Mouse (Mus musculus): ENCODE results near the gene Diaph2. TPM values are rescaled to one million over a fixed set of nuclear protein-coding genes. Genes with fewer than 3 reads are reported as not detected.

Diaph2 gene
- polyA plus RNA-seq, 1 experiment = not detected

DNA sequence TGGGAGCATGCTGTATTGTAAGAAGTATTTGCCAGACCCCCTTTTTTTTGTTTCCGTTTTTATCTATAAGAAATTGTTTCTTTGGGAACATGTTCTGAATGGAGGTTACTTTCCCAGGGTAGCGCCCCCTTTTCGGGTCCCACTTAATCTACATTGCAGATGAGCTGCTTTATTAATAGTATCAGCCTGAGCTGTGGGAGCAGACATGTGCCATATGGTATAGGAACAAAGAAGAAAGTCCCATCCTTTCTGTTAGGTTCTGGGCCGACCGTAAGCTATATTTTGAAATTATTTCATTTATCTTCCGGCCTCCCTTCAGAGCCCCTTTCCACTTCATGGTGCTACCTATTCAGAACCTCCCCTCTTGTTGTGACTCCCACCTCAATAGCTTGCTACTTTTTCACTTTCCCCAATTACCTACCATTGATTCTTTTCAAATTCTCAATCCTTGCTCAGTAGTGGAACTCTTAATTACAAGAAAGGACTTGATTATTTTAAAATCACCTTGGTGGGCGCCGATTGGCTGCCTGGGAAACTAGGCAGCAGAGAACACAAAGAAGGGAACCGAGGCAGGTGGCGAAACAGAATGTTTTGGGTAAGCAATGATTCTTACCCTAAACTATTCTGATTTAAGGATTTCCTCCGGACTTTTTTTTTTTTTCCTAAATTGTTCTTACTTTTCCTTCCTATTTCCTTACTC, 24.2 kb downstream of the Diaph2 start:
- no peak for TF ChIP-seq GATA1 (IDR thresholded peaks at IDR 0.05; ENCODE audit: low read length)

GRCm38 (mm10) chrX:129774478-129774877, 24.9 kb downstream of the Diaph2 start:
- no peak for TF ChIP-seq GATA1 (IDR thresholded peaks at IDR 0.05; ENCODE audit: low read length)

DNA sequence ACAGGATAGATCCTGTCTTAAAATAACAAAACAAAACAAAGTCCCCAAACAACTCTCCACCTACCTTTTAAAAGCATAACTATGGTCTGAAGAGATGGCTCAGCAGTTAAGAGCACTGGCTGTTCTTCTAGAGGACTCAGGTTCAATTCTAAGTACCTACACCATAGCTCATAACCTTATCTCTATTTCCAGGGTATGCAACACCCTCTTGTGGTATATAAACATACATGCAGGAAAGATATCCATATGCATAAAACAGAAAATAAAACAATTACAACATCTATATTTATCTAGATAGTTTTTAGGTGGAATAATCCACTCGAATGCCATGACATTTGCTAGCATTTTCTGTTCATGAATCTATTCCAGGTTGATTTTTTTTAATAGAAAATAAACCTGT, 27.2 kb downstream of the Diaph2 start:
- no peak for TF ChIP-seq GATA1 (IDR thresholded peaks at IDR 0.05; ENCODE audit: low read length)

GRCm38 (mm10) chrX:129777404-129777962, 27.9 kb downstream of the Diaph2 start:
- no peak for TF ChIP-seq GATA1 (IDR thresholded peaks at IDR 0.05; ENCODE audit: low read length)

- TF ChIP-seq GATA1 (IDR thresholded peaks at IDR 0.05; ENCODE audit: low read length) = no peak
Measured at GRCm38 (mm10) chrX:129781844-129782243, 32.3 kb downstream of the Diaph2 start.

- no peak for TF ChIP-seq GATA1 (IDR thresholded peaks at IDR 0.05; ENCODE audit: low read length)
Measured at GRCm38 (mm10) chrX:129784062-129784461, 34.5 kb downstream of the Diaph2 start.

DNA sequence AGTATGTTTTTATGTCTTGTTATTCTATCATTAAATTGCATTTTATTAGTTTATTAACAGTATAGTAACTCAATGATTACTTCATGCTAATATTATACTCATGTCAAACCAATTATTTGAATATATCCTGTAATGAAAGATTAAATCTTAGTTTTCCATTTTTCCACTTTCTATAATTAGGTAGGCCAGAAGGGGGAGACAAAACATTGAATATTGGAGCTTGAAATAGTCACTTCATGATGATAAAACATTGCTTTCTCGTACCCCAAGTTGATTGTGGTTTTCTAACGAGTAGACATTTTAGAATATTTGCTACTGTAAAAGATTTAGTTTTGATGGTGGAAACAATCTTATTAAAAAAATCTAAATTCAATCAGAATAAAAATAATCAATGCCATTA, 82.4 kb downstream of the Diaph2 start:
- no peak for TF ChIP-seq GATA1 (IDR thresholded peaks at IDR 0.05; ENCODE audit: low read length)

DNA sequence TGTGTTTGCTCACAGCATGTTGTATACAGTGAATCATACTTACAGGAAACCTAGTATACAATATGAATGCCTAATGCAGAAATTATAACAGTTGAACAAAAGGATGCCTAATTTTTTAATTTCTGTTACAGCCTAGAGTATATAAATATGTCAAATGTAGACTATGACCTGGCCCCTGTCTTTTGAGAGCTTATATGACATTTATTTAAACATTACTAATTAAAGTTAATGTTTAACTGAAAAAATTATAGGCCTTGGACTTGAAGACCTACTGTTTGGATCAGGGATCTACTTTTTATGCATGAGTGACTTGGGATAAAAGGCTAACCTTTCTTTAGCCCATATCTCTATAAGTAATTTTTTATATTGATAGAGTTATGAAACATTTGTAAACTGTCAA, 84.3 kb downstream of the Diaph2 start:
- no peak for TF ChIP-seq GATA1 (IDR thresholded peaks at IDR 0.05; ENCODE audit: low read length)

- no peak for TF ChIP-seq GATA1 (IDR thresholded peaks at IDR 0.05; ENCODE audit: low read length)
Measured at GRCm38 (mm10) chrX:129884465-129884864, 134.9 kb downstream of the Diaph2 start.

DNA sequence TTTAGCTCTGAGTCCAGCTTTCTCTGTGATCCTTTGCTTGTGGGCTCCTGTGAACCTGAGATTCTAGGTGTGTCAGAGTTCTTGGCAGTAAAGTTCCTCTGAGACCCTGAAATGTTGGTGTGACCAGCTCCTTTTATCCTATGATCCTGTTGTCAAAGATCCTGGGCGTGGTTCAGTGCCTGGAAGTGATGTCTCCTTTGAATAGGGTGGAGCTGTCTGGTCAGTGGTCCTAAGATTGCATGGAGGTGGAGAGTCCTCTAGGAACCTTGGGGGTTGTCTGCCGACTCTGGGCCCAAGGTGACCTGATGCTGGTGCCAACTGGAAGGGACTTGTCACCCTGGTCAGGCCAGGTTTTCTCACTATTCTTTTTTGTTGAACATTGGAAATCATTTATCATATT, 176.3 kb downstream of the Diaph2 start:
- TF ChIP-seq GATA1 (IDR thresholded peaks at IDR 0.05; ENCODE audit: low read length) = no peak

DNA sequence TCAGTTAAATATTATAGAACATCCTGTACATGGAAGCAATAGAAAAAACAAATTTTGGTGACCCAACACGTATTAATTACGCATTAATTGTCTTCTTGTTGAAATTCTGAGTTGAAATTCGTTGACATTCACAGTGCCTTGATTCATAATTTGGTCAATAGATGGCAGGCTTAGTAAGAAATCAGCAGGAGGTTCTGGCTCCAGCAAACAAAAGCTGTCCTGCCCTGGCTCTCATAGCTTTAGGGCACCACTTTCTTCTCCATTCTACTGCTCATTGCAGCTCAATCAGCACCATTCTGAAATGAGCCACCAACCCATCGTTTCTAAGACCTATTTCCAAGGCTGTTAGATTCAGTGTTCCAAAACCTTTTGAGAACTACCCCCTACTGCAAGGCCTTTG, 225.3 kb downstream of the Diaph2 start:
- TF ChIP-seq GATA1 (IDR thresholded peaks at IDR 0.05; ENCODE audit: low read length) = no peak

DNA sequence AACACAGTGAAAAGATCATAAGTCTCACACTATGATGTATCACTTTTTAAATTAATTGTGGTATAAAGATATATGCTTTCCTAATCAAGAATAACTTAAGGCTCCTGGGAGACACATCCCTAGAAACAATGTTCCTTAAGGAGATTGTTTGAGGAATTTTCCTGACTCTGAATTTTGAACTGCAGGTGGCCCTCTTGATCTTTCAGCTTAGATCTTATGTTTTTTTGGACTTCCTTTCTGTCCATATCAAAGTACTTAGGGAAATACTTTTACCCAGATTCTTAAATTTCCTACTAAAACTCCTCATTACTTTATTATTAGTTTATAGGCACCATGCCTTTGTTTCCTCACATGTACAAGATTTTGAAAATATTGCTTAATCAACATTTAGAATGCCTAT, 258.7 kb downstream of the Diaph2 start:
- no peak for TF ChIP-seq GATA1 (IDR thresholded peaks at IDR 0.05; ENCODE audit: low read length)

DNA sequence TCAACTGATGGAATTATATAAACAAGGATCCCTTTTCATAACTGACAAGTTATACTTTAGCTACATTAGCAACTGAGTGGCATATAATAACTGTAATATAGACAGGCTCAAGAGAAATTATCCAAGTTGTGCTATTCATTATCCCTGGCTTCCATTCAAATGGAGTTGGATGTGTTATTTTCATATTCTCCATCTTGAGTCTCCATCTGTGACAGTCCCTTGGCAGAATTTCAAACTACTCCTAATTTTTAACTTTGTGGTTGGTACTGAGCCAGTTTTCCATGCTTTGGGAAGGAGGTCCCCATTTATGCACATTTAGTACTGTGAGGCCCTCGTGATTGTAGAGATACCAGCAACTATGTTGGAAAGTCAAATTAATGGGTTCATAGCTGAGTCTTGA, 270.2 kb downstream of the Diaph2 start:
- no peak for TF ChIP-seq GATA1 (IDR thresholded peaks at IDR 0.05; ENCODE audit: low read length)

GRCm38 (mm10) chrX:130044525-130044924, 295.0 kb downstream of the Diaph2 start:
- TF ChIP-seq GATA1 (IDR thresholded peaks at IDR 0.05; ENCODE audit: low read length) = no peak

DNA sequence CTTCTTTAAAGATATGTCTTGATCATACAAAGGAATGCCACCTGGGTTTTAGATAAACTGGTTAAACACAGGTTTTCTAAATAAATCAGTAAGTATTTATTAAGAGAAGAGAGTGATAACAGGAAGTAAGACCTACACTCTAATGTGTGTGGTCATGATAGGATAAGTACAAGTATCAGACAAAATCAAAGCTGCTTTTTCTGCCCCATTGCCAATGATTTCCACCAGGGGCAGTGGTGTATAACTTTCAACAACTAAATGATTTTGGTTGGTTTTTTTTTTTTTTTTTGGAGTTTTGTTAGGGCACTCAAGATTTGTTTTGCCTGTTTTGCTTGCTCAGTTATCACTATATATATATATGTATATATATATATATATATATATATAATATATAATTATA, 399.7 kb downstream of the Diaph2 start:
- no peak for TF ChIP-seq GATA1 (IDR thresholded peaks at IDR 0.05; ENCODE audit: low read length)

- no peak for TF ChIP-seq GATA1 (IDR thresholded peaks at IDR 0.05; ENCODE audit: low read length)
Measured at GRCm38 (mm10) chrX:130152164-130152563, 402.6 kb downstream of the Diaph2 start.

GRCm38 (mm10) chrX:130173126-130173525, 423.6 kb downstream of the Diaph2 start:
- TF ChIP-seq GATA1 (IDR thresholded peaks at IDR 0.05; ENCODE audit: low read length) = no peak

All from G1E-ER4 (cell line).